Mouse (Mus musculus) monocyte, adult 2 months (primary cell): ENCODE data around the gene Gfy.
A peak's percentile ranks its signal among the peaks of the same experiment; 100 is the strongest.

ENCODE experiments used
- DNase-seq, 2 experiments: peaks; one replicate each; pipeline ENCODE4 v3.0.0; 2022; ENCODE audit warnings: low spot score in 2 of 2, low read depth in 1 of 2

Gene Gfy

GRCm38 (mm10) chr7:45128624-45129246 lies 50.6 kb downstream of the Gfy start, which contains the start of gene Rpl13a:
Gene Rpl13a, minus strand, starts transcription at chr7:45128761.
- peak; percentile 98 for DNase-seq

DNA sequence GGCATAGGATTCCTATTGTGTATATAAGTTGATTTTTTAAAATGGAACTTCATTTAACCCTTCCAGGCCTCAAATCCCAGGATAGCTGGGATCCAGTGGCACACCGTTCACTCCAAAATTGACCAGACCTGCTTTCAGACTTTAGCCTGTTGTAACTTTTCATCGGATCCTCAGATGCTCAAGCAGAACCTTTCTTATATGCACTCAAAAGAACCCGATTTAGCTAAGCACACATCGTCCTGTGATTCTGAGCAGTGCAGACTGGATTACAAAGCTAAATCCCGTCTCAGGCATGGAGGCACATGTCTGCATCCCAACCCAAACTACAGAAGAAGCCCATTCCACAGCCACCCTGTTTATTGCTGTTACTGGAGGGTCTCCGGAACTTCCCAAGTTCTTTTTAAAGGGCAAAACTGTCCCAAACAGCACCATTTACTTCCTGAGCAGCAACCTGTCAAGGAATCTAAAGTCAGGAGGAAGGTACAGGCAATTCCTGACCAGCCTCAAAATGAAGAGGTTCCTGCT lies 51.6 kb downstream of the Gfy start:
- DNase-seq, result no peak

DNA sequence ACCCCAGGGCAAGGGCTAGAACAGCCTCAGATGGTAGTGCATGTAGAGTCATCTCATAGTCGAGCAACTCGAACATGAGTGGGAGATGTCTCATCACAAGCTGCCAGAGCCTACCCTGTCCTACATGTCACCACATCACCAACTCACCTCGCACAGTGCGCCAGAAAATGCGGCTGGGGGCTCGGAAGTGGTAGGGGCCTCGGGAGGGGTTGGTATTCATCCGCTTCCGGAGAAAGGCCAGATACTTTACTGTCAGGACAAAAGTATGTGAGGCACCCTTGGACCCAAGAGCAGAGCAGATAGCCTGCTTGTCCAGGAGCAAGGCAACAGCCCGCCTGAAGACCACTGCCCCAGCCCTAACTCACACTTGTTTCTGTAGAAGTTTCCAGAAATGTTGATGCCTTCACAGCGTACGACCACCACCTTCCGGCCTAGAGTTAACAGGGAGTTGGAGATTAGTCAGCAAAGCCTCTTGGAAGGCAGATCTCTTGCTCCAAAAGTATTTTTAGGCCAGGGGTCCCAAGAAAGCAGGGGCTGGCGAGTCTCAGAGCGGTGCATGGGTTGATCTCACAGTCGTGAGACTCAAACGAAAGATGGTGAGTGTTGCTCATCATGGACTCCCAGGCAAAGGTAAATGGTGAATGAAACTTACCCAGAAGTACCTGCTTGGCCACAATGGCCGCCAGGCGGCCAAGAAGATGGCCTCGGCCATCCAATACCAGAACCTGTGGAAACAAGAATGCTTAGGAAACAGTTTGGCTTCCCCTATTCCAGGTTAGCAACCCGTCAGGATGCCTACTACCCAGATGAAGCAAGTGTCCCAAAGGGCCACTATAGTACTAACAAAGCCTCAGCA lies 52.3 kb downstream of the Gfy start:
- no peak for DNase-seq
